Mouse (Mus musculus): ENCODE results near the gene Gabpa.

Gabpa gene

DNA sequence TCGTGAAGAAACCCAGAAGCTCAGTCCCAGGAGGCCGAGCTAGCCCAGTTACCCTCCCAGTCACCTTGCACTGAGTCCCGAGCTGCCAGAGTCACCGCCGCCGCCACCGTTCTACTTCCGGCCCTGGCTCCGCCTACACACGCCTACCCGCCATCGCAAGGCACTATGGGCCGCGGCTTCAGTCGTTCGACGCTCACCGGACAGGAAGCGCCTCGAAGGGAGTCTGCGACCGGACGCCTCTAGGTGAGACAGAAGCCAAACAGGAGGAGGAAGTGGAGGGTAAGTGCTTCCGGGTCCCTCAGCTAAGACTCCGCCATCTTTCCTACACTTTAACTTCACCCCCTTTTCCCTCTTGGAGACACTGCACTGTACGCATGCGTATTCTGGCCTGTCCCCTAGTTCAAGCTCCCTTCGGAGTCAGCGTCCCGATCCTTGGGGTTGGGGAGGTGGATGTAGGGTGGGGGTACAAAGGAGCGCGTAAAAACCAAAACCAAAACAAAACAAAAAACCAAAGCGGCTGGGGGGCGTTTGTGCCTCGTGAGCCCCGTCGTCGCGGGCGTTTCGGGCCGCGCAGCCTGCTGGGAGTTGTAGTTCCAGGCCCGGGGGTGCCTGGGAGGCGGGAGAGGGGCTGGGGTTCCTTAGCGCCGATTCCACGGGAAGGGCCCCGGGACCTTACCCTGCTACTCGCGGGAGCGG lies at the start of gene Gabpa:
Gabpa (plus strand) TSS at position 181 of the 696 bp plus-strand sequence.
- peak; percentile 84 to 89 for DNase-seq (ENCODE audit: low spot score in 2 of 2)

DNA sequence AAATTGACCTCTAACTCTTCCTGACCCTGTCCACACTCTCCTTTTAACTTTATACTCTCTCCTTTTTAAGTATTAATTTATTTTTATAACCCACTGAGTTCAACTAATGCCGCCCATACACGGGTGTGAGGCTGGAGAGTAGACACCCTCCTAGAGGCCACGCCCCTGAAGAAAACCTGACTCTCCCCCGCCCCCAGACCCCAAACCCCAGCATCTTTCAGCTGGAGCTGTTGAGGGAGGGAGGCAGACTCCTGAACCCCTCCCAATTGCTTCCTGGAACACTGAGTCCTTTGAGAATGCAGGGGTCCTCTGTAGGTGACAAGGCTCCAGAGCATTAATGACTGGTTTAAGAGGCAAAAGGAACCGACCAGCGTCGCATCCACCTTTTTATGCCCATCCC lies 49.8 kb upstream of the Gabpa start:
- no peak for DNase-seq (ENCODE audit: low spot score in 2 of 2)

DNA sequence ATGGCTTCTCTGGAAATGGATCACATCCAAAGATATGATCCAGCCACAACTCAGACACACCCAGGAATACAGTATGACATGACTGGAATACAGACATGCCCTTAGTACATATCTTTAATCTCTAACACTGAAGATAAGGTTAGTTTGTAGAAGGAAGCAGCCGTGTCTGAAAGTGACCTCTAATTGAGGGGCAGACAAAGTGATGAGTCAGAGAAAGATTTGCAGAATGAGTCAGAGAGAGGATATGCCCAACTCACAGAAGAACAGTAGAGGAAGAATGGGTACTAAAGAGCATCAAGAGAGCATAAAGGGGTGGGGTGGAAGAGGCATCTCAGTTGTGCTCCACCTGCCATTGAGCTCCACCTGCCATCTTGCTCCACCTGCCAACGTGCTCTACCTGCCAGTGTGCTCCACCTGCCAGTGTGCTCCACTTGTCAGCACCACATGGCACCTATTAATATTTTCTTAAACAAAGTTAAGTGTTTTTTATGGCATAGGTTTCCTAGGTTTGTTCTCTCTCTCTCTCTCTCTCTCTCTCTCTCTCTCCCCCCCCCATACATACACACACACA lies 44.0 kb upstream of the Gabpa start:
- DNase-seq (ENCODE audit: low spot score in 2 of 2), result no peak

DNA sequence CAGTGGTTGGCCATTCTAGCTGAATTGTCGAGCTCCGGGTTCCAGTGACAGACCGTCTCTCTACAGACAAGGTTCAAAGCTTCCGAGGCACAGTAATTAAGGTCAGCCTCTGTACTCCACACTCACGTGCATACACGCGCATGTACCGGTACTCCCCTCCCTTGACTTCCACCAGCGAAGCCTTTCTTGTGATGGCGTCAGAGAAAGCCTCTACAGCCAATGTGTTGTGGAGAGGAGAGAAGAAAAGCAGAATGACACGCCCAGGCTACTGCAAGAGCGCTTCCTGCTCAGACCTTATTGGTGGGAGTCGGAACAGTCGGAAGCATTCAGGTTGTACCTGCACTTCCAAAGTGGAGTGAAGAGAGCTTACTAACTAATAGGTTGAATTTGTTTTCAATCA lies 41.3 kb upstream of the Gabpa start:
- DNase-seq (ENCODE audit: low spot score in 2 of 2), result no peak

DNA sequence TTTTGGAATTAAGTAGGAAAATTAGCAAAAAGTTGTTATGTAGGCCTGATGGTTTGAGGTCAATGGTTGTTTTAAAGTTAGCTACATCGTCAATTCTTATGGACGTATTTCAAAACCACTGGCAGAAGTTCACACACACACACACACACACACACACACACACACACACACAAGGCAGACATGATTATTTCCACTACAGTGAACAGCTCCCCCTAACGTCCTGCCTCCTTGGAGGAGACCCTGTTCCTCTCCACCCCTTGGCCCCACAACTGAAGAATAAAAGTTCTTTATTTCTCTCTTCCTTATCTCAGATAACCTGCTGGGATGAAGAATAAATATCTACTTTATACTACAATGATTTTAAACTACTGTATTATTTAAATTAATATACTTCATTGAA lies 39.4 kb upstream of the Gabpa start:
- DNase-seq (ENCODE audit: low spot score in 2 of 2), result no peak

DNA sequence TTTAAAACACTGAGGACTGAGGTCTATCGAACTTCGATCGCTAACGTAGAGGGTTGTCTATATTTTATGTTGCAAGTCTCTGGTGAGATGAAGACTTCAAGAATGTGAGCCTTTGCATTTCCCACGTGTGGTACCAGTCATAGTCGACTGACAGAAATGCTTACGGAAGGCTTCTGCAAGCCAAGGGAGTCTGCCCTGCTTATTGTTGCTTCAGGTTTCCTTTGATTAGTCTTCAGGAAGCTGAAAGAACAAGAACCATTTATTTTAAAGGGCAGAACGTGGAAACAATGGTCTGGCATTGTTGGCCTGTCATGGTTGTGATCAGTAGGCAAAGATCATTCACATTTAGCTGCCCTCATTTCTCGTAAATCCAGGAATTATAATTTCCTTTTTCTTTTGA lies 38.0 kb upstream of the Gabpa start:
- DNase-seq (ENCODE audit: low spot score in 2 of 2), result no peak

DNA sequence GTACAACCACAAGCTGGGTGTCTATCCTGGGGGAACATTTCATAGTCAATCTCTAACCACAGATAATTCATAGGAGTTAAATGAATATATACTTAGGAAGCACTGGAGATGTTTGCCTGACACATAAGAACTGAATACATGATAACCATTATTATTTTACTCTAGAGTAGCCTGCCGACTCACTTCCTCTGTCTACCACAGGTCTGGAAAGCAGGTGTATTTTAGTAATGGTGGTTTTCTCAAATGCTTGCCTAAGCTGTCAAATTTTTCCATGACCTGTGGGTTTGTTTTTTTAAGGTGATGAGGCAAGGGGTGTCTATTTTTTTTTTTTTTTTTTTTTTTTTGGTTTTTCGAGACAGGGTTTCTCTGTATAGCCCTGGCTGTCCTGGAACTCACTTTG lies 34.7 kb upstream of the Gabpa start:
- no peak for DNase-seq (ENCODE audit: low spot score in 2 of 2)

DNA sequence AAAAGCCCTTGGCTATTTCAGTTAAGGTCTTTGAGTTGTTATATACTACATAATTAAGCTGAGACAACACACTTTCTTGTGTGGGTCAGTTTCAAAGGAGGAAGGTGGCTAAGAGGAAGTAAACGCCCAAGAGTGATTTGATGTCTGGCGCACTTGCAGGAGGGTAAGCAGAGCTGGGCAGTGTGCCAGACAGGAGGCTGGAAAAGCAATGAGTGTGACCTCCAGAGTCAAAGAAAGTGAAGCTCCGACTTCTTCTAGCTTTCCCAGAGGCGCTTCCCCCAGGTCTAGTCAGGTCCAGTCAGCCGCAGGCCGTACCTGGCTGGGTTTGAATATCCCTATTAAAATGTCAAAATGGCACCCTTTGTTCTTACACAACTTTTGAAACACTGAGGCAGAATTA lies 32.5 kb upstream of the Gabpa start:
- no peak for DNase-seq (ENCODE audit: low spot score in 2 of 2)

DNA sequence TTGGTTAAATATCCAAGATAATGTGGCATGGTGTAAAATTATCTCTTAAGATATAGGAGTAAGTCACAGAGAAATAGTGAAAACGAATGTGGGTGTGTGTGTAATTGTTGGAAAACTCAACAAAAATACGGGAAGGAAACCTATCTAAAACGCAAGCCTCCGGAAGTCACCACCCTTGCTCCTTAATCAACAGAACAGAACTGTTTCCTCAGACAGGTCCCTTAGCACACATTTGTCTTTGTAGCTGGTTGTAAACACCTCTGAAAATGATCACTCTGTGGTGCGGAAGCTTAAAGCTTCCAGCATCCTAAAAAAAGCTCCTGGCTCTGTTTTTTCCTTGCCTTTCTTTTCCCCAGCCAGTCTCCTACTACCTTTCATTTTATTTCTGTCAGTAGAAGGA lies 29.9 kb upstream of the Gabpa start:
- DNase-seq (ENCODE audit: low spot score in 2 of 2), result no peak

DNA sequence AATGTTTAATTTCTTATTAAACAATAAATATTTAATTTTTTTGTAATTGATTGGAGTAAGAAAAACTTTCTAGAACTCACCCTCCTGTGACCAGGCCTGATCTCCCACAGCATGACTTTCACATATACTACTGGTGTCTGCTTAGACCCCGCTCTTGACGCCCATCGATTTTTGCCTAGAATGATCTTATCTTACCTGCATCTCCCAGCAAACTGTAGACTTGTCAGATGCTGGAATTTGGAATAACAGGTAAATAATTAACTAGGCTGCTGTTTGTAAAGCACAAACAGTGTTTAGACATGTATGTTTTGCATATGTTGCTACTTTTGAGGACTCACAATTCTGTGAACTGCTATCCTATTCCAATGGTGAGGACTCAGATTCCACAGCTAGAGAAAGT lies 28.6 kb upstream of the Gabpa start:
- DNase-seq (ENCODE audit: low spot score in 2 of 2), result no peak

DNA sequence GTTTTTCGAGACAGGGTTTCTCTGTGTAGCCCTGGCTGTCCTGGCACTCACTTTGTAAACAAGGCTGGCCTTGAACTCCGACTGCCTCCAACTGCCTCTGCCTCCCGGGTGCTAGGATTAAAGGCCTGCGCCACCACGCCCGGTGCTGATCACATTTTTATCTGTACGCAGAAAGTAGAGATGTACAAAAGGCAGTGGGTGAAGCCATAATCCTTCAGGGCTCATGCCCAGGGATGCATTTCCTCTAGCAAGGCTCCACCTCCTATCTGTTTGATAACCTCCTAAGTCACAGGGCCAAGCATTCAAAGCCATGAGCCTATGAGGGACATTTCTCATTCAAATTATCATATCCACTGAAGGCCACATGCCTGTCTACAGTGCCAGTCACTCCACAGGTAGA lies 26.9 kb upstream of the Gabpa start:
- DNase-seq (ENCODE audit: low spot score in 2 of 2), result no peak

DNA sequence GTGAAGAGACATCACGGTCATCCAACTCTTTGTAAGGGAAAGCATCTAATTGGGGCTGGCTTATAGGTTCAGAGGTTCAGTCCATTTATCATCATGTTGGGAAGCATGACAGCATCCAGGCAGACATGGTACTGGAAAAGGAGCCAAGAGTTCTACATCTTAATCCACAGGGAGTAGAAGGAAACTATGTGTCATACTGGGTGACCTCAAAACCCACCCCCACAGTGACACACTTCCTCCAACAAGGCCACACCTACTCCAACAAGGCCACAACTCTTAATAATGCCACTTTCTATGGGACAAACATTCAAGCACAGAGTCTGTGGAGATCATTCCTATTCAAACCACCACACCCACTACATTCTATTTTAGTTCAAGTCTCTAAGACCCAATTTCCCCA lies 24.5 kb upstream of the Gabpa start:
- no peak for DNase-seq (ENCODE audit: low spot score in 2 of 2)

DNA sequence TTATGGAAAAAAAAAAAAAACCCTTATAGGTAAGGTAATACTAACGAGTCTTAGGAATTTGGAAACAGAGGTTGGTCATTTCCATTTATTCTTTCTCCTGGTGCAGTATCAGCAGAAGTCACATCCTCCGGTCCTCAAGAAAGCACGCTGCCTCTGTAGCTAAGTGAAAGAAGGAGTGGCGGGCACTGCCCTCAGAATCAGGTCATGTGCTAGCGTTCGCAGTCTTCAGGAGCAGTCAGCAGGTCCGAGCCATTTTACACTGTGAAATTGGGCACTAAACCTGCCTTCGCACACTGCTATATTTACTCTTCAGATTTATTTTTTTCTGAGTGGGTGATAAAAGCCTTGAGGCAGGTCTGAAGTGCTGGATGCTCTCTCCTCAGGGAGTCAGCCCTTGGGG lies 20.9 kb upstream of the Gabpa start:
- DNase-seq (ENCODE audit: low spot score in 2 of 2), result no peak

DNA sequence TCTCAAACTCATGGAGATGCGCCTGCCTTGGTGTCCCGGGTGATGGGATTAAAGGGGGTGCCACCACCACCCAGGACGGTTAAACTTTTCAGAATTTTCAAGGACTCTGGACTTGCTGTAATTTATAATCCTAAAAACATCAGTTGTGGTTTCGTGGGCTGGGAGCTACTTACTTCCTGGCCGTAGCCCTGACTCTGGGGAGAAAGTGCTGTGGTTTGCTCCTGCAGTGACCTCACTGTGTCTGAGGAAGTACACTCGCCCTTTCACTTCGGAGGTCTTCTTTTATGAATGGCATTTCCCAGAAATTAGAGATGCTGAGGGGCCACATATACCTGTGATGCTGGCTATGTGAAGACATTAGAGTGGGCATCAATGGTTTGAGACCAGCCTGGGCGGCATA lies 20.2 kb upstream of the Gabpa start:
- no peak for DNase-seq (ENCODE audit: low spot score in 2 of 2)

DNA sequence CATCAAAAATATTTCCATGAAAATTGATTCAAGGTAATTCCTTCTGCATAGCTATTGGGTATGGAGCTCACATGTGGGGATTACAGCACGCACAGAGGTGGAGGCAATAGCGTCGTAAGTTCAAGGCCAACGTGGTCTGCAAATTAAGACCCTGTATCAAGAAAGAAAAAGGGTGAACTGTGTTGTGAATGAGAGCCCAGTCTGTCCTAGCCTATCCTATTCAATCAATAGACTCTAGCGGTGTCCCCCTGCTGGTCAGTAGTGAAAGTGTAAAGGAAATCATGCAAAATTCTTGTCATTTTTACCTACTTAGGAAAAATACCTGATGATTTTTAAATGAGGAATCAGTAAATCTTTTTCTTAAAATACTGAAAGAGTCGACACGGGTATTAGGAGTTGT lies 17.3 kb upstream of the Gabpa start:
- no peak for DNase-seq (ENCODE audit: low spot score in 2 of 2)

DNA sequence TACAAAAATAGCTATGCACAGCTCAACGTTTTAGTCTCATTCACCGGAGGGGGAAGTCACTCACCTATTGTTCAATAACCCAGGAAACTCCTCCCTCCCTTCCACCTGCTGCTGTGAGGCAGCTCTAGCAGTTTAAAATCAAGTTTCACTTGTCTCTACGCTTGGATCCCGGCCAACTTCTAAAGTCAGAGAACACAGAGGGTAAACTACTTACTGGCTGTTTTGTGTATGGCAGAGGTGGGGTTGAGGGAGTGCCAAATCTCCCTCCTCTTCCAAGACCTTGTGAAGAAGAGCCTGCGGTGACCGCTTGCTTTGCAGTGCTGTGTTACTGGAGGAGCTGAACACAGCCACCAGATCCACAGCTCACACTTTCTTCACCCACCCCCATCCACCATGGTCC lies 9.7 kb upstream of the Gabpa start:
- DNase-seq (ENCODE audit: low spot score in 2 of 2), result no peak

DNA sequence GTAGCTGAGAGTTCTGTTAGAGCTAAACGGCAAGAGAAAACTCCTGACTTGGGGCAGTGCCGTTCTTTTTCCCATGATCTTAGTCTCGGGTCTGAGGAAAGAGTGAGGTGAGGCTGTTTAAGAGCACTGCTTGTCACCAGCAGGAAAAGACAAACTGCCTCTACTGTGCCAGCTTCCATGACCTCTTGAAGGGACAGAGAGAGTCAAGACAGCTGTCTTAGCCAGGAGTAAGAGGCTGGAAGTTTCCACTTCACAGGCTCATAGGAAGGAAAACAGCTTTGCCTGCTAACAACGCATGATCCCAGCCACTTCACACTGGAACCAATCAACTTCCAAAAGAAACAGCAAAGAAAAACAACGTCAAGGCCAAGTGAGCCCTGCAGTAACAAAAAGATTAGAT lies 3.0 kb upstream of the Gabpa start:
- DNase-seq (ENCODE audit: low spot score in 2 of 2), result no peak

DNA sequence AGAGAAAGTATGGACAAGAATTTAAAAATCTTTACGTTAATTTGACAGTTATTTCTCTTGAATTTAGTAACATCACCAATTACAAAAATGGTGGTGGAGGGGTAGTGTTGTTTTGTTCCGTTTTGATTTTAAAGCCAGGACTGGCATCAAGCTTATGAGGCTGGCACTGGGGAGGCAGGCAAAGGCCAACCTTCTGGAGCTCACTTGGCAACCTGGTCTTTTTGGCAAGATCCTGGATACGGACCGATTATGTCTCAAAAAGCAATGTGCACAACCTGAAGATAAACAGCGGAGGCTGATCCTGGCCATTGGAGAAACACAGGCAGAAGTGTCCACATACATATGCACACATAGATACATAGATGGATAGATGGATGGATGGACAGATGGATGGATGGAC lies 2.0 kb upstream of the Gabpa start:
- no peak for DNase-seq (ENCODE audit: low spot score in 2 of 2)

DNA sequence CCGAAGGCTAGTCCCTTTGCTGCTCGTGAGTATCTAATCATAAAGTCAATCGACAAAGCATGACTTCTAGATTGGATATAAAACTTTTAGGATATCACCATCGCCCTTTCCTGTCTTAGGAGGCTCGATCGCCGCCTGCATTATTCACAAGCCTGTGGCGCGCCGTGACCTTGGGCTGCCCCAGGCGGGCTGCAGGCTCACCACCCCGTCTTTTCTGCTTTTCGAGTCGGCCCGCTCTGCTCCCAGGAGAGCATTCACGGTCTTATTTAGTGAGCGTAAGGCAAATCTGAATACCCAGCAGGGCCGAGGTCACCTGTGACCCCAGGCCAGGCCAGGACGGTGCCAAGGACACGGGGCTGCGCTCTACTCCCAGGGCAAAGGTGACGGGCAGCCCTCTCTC lies 381 bp upstream of the Gabpa start:
- DNase-seq (ENCODE audit: low spot score in 2 of 2), result no peak

DNA sequence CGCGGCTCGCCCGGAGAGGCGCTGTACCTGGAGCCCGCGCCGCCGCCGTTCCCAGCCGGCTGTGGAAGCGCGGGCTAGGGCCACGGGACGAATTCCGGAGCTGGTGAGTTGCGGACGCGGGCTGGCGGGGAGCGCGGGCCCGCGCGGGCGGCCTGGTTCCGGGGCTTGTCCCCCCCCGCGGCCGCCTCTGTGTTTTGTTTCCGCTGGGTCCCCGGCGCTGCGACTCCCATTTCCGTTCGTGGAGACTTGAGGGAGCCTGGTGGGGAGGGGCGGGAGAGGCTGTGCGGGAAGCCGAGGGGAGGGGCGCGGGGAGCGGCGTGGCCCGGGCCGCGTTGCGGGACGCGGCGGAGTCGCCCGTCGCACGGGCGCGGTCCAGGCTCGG lies 707 bp downstream of the Gabpa start, which contains the start of gene Atp5j:
Atp5j (minus strand) TSS at position 185 of the 382 bp plus-strand sequence.
- peak; percentile 79 to 83 for DNase-seq (ENCODE audit: low spot score in 2 of 2)

DNA sequence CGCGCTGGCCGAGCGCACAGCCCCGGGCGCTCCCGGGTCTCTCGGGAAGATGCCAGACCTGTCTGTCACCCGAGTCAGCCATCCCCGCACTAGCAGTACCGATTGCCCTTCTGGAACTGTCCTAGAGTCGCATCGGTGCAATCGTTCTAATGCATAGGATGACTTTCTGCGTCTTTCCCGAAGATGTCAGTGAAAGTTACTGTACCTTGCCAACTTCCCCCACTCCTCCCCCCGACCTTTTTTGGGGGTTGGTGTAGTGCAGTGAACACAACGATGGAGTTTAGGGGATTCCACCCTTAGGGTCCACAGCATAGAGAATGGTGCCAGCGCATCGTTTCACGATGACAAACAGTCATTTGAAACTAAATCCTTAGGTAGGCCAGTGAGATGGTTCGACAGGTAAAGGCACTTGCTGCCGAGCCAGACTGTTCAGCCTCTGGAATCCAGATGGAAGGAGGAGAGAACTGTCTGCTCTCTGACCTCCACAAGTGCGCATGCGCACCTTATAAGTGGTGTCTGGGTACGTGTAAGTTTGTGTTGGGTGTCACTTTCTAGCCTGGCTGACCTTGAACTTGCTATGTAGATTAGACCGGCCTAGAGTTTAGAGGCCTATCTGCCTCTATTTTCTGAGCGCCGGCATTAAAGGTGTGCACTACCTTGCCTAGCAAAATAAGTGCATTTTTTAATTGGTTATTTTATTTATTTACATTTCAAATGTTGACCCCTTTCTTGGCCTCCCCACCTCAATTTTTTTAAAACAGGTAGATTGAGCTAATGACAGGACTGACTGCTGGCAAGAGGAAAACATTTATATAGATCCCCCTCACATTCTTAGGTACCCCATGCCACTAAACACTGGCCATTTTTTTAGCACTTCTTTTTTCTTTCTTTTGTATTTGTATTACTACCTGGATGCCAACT lies 1.4 kb downstream of the Gabpa start:
- peak in 1 of 2 experiments; percentile 27 for DNase-seq (ENCODE audit: low spot score in 2 of 2)

DNA sequence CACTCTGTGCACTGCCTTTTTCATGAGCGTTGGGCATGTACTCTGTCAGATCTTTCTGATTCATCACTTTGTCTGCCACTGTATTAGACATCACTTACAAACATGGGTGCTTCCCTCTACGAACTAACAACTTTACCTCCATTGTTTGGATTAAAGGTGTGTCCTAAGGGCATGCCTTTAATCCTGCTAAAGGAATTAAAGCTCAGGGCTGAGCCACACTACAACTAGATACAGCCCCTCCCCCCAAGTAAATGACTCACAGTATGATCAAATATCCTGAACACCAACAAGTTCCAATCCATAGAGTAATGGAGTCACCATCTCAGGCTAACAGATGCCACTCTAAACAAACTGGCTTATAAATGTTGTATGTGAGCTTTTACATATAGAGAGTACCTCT lies 3.9 kb downstream of the Gabpa start:
- DNase-seq (ENCODE audit: low spot score in 2 of 2), result no peak

DNA sequence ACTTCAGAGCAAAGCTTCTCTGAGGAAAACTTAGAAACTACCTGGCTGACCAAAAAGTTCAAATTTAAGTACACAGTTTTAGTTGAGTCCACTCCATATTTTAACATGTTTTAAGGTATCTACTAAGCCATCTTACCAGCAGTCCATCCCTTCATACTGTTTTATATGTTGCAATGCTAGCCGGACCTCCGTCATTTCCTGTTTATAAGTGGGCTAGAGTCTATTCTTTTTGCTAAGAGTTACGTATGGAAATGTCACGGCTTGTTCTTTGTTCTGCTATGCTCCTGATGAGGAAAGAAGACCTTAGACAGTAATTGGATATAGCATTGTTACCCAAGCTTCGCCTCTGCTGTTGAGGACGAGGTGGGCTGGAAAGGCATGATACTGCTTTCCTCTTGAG lies 18.8 kb downstream of the Gabpa start:
- no peak for DNase-seq (ENCODE audit: low spot score in 2 of 2)
